Mouse (Mus musculus): ENCODE data around the gene Acer2. TPM values are rescaled to one million over a fixed set of nuclear protein-coding genes. Genes with fewer than 3 reads are reported as not detected.

Gene Acer2
- polyA plus RNA-seq, 1 experiment from 2014 or later: 11.4 TPM

- Histone ChIP-seq H3K9ac (replicated peaks) (no peak overlapping the region), H3K36me3 (replicated peaks; ENCODE audit: insufficient read depth, low read length) (peaks cover 2% of the 10 kb centered on the region; the same call in 1 of the 2 replicates), H3K27me3 (ENCODE audit: insufficient read depth, low read length) (no peaks in the 10 kb centered on the region), H3K4me1 (ENCODE audit: insufficient read depth) (no peaks in the 10 kb centered on the region), H3K9me3 (ENCODE audit: low read length) (no peaks in the 10 kb centered on the region), H3K27ac (ENCODE audit: low read depth) (no peak overlapping the region), H3K4me3 (ENCODE audit: low read depth, low read length) (no peak overlapping the region), H3K4me2 (ENCODE audit: low read depth, low read length) (no peak overlapping the region)
- WGBS (ENCODE audit: insufficient replicate concordance): 74% methylated on average over 3 of the region's 3 CpGs
- DNase-seq (no peak), ATAC-seq (no peak)
- TF ChIP-seq EP300 (IDR thresholded peaks at IDR 0.05; ENCODE audit: low read depth) (no peak), CTCF (IDR thresholded peaks at IDR 0.05; ENCODE audit: low read depth) (no peak)
Observed at GRCm38 (mm10) chr4:86923476-86924055, 49.4 kb downstream of the Acer2 start.

- no peak overlapping the region for H3K4me2 ChIP-seq (ENCODE audit: low read depth, low read length)
- ATAC-seq: no peak; the same call in 1 of the 2 replicates
- TF ChIP-seq CTCF (IDR thresholded peaks at IDR 0.05; ENCODE audit: low read depth) (peak; percentile 90), EP300 (IDR thresholded peaks at IDR 0.05; ENCODE audit: low read depth) (no peak)
- H3K9ac ChIP-seq (replicated peaks): no peak overlapping the region
- H3K27ac ChIP-seq (ENCODE audit: low read depth): no peak overlapping the region
- no peaks in the 10 kb centered on the region for H3K9me3 ChIP-seq (ENCODE audit: low read length)
- no peaks in the 10 kb centered on the region for H3K27me3 ChIP-seq (ENCODE audit: insufficient read depth, low read length)
- DNase-seq: peak; percentile 80
- H3K36me3 ChIP-seq (replicated peaks; ENCODE audit: insufficient read depth, low read length): no peaks in the 10 kb centered on the region
- 9% methylated on average over 9 of the region's 9 CpGs for WGBS (ENCODE audit: insufficient replicate concordance)
- H3K4me1 ChIP-seq (ENCODE audit: insufficient read depth): no peaks in the 10 kb centered on the region
- H3K4me3 ChIP-seq (ENCODE audit: low read depth, low read length): no peak overlapping the region
Observed at GRCm38 (mm10) chr4:86924804-86925458, 50.7 kb downstream of the Acer2 start.

- no peak overlapping the region for H3K4me3 ChIP-seq (ENCODE audit: low read depth, low read length)
- H3K9ac ChIP-seq (replicated peaks): no peak overlapping the region
Observed at GRCm38 (mm10) chr4:86926997-86927396, 52.8 kb downstream of the Acer2 start.

GRCm38 (mm10) chr4:86930101-86930635, 56.0 kb downstream of the Acer2 start:
- H3K9me3 ChIP-seq (ENCODE audit: low read length): no peaks in the 10 kb centered on the region
- H3K9ac ChIP-seq (replicated peaks): no peak overlapping the region
- no peaks in the 10 kb centered on the region for H3K27me3 ChIP-seq (ENCODE audit: insufficient read depth, low read length)
- 81% methylated on average over 7 of the region's 7 CpGs for WGBS (ENCODE audit: insufficient replicate concordance)
- H3K27ac ChIP-seq (ENCODE audit: low read depth): no peak overlapping the region
- TF ChIP-seq EP300 (IDR thresholded peaks at IDR 0.05; ENCODE audit: low read depth): no peak
- H3K36me3 ChIP-seq (replicated peaks; ENCODE audit: insufficient read depth, low read length): no peaks in the 10 kb centered on the region
- peak overlapping the region; percentile 43; the same call in 1 of the 2 replicates for H3K4me3 ChIP-seq (ENCODE audit: low read depth, low read length)
- peak overlapping the region; percentile 65 for H3K4me2 ChIP-seq (ENCODE audit: low read depth, low read length)
- peaks cover 3% of the 10 kb centered on the region; the same call in 1 of the 2 replicates for H3K4me1 ChIP-seq (ENCODE audit: insufficient read depth)
- no peak for ATAC-seq
- no peak for DNase-seq

More at GRCm38 (mm10) chr4:86926997-86927396, 52.8 kb downstream of the Acer2 start:
- no peaks in the 10 kb centered on the region for H3K9me3 ChIP-seq (ENCODE audit: low read length)
- no peak for ATAC-seq
- no peak for TF ChIP-seq CTCF (IDR thresholded peaks at IDR 0.05; ENCODE audit: low read depth)
- no peak for TF ChIP-seq EP300 (IDR thresholded peaks at IDR 0.05; ENCODE audit: low read depth)
- H3K36me3 ChIP-seq (replicated peaks; ENCODE audit: insufficient read depth, low read length): no peaks in the 10 kb centered on the region
- H3K27ac ChIP-seq (ENCODE audit: low read depth): no peak overlapping the region
- no peak overlapping the region for H3K4me2 ChIP-seq (ENCODE audit: low read depth, low read length)
- H3K27me3 ChIP-seq (ENCODE audit: insufficient read depth, low read length): no peaks in the 10 kb centered on the region
- no peak for DNase-seq
- 79% methylated on average over 3 of the region's 3 CpGs for WGBS (ENCODE audit: insufficient replicate concordance)
- peaks cover 3% of the 10 kb centered on the region; the same call in 1 of the 2 replicates for H3K4me1 ChIP-seq (ENCODE audit: insufficient read depth)

DNA sequence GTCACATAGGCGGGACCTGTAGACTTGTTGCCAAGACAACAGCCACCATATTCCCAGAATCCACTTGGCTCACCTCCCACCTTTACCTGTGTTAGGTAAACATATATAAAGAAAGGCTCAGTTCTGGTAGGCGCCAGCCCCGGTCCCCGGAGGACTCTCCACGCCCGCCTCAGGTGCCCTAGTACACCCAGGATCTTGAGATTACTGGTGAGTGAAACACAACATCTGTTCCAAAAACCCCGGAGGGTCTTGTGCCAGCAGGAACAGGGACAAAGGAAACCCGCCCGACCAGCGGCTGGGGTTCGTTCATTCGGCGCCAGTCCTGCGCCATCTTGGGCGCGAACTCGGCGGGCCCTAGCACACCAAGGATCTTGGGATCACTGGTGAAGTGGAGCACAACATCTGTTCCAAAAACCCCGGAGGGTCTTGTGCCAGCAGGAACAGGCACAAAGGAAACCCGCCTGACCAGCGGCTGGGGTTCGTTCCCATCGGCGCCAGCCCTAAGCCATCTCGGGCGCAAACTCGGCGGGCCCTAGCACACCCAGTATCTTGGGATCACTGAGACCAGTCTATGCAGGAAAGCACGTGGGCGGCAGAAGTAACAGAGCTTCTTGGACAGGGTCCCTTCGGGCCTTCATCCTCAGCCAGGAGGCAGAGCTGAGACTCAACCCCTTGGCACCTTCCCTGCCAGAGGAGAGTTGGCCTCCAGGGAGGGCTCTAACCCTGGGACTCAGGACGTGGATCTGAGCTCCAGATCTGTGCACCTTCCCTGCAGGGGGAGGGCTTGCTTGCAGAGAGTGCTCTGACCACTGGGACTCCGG, 56.6 kb downstream of the Acer2 start:
- peak; percentile 56 for ATAC-seq
- Histone ChIP-seq H3K36me3 (replicated peaks; ENCODE audit: insufficient read depth, low read length) (no peaks in the 10 kb centered on the region), H3K4me2 (ENCODE audit: low read depth, low read length) (peak overlapping the region; percentile 65), H3K9me3 (ENCODE audit: low read length) (no peaks in the 10 kb centered on the region), H3K9ac (replicated peaks) (peak overlapping the region; percentile 59), H3K4me3 (ENCODE audit: low read depth, low read length) (peak overlapping the region; percentile 43), H3K27me3 (ENCODE audit: insufficient read depth, low read length) (no peaks in the 10 kb centered on the region), H3K4me1 (ENCODE audit: insufficient read depth) (peaks cover 3% of the 10 kb centered on the region; the same call in 1 of the 2 replicates), H3K27ac (ENCODE audit: low read depth) (no peak overlapping the region)
- TF ChIP-seq EP300 (IDR thresholded peaks at IDR 0.05; ENCODE audit: low read depth) (no peak), CTCF (IDR thresholded peaks at IDR 0.05; ENCODE audit: low read depth) (no peak)
- DNase-seq: peak; percentile 20
- WGBS (ENCODE audit: insufficient replicate concordance): 14% methylated on average over 33 of the region's 33 CpGs

- no peak overlapping the region for H3K4me2 ChIP-seq (ENCODE audit: low read depth, low read length)
- no peak overlapping the region for H3K4me3 ChIP-seq (ENCODE audit: low read depth, low read length)
- no peaks in the 10 kb centered on the region for H3K27me3 ChIP-seq (ENCODE audit: insufficient read depth, low read length)
- H3K9me3 ChIP-seq (ENCODE audit: low read length): no peaks in the 10 kb centered on the region
- no peak overlapping the region for H3K27ac ChIP-seq (ENCODE audit: low read depth)
- H3K36me3 ChIP-seq (replicated peaks; ENCODE audit: insufficient read depth, low read length): no peaks in the 10 kb centered on the region
- H3K4me1 ChIP-seq (ENCODE audit: insufficient read depth): peaks cover 3% of the 10 kb centered on the region; the same call in 1 of the 2 replicates
- peak; percentile 52 for TF ChIP-seq CTCF (IDR thresholded peaks at IDR 0.05; ENCODE audit: low read depth)
- TF ChIP-seq EP300 (IDR thresholded peaks at IDR 0.05; ENCODE audit: low read depth): no peak
- DNase-seq: no peak
- no peak for ATAC-seq
- WGBS (ENCODE audit: insufficient replicate concordance): 71% methylated on average over 6 of the region's 6 CpGs
- H3K9ac ChIP-seq (replicated peaks): no peak overlapping the region
Observed at GRCm38 (mm10) chr4:86933026-86933425, 58.8 kb downstream of the Acer2 start.

Measured in liver, postnatal 0 days (tissue).